Mouse (Mus musculus) kidney, postnatal 0 days (tissue): ENCODE measurements around the gene Fxyd6. TPM values are rescaled to one million over a fixed set of nuclear protein-coding genes. Genes with fewer than 3 reads are reported as not detected.

Experiments
- ATAC-seq: fragments of 200-750 bp; cut with Nextera tagmentation; replicated peaks from 2 replicates; pipeline ENCODE4 v1.8.0; 2017; ENCODE audit warnings: low read depth, moderate number of reproducible peaks, moderate TSS enrichment, moderate library complexity; ENCODE audit not compliant: low FRiP score
- DNase-seq: peaks from one replicate; pipeline ENCODE4 v3.0.0-alpha.2; 2016; ENCODE audit warnings: low spot score
- H3K27ac ChIP-seq: fragments of 300-500 bp; sonication (generic); 2 replicates; pipeline ENCODE4 v1.5.1; 2014; ENCODE audit warnings: mild to moderate bottlenecking
- H3K27me3 ChIP-seq: fragments of 300-500 bp; sonication (generic); 2 replicates; pipeline ENCODE4 v1.6.1; 2014; ENCODE audit warnings: low read length, mixed read lengths; ENCODE audit not compliant: insufficient read depth
- H3K36me3 ChIP-seq: fragments of 300-500 bp; sonication (generic); 2 replicates; pipeline ENCODE4 v1.6.1; 2014; ENCODE audit warnings: low read length, mixed read lengths; ENCODE audit not compliant: insufficient read depth
- H3K4me1 ChIP-seq: fragments of 300-500 bp; sonication (generic); replicated peaks from 2 replicates; pipeline ENCODE4 v1.6.1; 2014; ENCODE audit warnings: antibody characterized with exemption, low read length, mixed read lengths; ENCODE audit not compliant: insufficient read depth
- H3K4me2 ChIP-seq: fragments of 300-500 bp; sonication (generic); 2 replicates; pipeline ENCODE4 v1.6.1; 2014; ENCODE audit warnings: mild to moderate bottlenecking, low read length, moderate library complexity, mixed read lengths
- H3K4me3 ChIP-seq: fragments of 300-500 bp; sonication (generic); replicated peaks from 2 replicates; pipeline ENCODE4 v1.5.1; 2014; ENCODE audit warnings: low read depth, low read length
- H3K9ac ChIP-seq: fragments of 300-500 bp; sonication (generic); 2 replicates; pipeline ENCODE4 v1.6.1; 2014; ENCODE audit warnings: low read depth, low read length
- H3K9me3 ChIP-seq: fragments of 300-500 bp; sonication (generic); replicated peaks from 2 replicates; pipeline ENCODE4 v1.6.1; 2016; ENCODE audit warnings: low read length, inconsistent platforms, mixed read lengths
- CTCF ChIP-seq: IDR thresholded peaks from 2 replicates; pipeline ENCODE4 v1.5.1; 2016; ENCODE audit warnings: antibody characterized with exemption, low read depth, mild to moderate bottlenecking, moderate library complexity
- WGBS: fragments of 180-500 bp; shearing (Covaris S2); extraction: QIAGEN DNeasy Blood & Tissue Kit; methylation state at CpG from one replicate; pipeline ENCODE4 v1.1.7; 2014; 5-methylcytosine and 5-hydroxymethylcytosine counted together
- polyA plus RNA-seq: library from polyadenylated mRNA; unstranded; fragments of >200 nt; fragmentation: Nextera tagmentation; extraction: Ambion mirVana; gene quantifications from 2 replicates; pipeline ENCODE4 v1.2.1, GENCODE M21; 2015

Fxyd6 gene
- polyA plus RNA-seq, 1 experiment from 2014 or later: 141 TPM

GRCm38 (mm10) chr9:45358356-45358755 is 11.6 kb upstream of the Fxyd6 start:
- no peak for DNase-seq
- no peak overlapping the region for H3K4me3 ChIP-seq
- H3K27ac ChIP-seq: no peak overlapping the region
- TF ChIP-seq CTCF: no peak
- H3K9me3 ChIP-seq: no peaks in the 10 kb centered on the region
- ATAC-seq: no peak
- 65% methylated on average over 7 of the region's 7 CpGs for WGBS
- H3K27me3 ChIP-seq: no peaks in the 10 kb centered on the region
- no peak overlapping the region for H3K9ac ChIP-seq
- no peaks in the 10 kb centered on the region for H3K36me3 ChIP-seq
- H3K4me1 ChIP-seq: no peaks in the 10 kb centered on the region
- H3K4me2 ChIP-seq: no peak overlapping the region

GRCm38 (mm10) chr9:45362051-45362461 is 7.9 kb upstream of the Fxyd6 start:
- H3K36me3 ChIP-seq: no peaks in the 10 kb centered on the region
- H3K4me1 ChIP-seq: no peaks in the 10 kb centered on the region
- no peak for TF ChIP-seq CTCF
- WGBS: 40% methylated on average over 2 of the region's 2 CpGs
- no peak overlapping the region for H3K4me2 ChIP-seq
- ATAC-seq (no peak), DNase-seq (no peak)
- H3K4me3 ChIP-seq: no peak overlapping the region
- no peak overlapping the region for H3K27ac ChIP-seq
- no peak overlapping the region for H3K9ac ChIP-seq
- H3K27me3 ChIP-seq: no peaks in the 10 kb centered on the region
- H3K9me3 ChIP-seq: no peaks in the 10 kb centered on the region

DNA sequence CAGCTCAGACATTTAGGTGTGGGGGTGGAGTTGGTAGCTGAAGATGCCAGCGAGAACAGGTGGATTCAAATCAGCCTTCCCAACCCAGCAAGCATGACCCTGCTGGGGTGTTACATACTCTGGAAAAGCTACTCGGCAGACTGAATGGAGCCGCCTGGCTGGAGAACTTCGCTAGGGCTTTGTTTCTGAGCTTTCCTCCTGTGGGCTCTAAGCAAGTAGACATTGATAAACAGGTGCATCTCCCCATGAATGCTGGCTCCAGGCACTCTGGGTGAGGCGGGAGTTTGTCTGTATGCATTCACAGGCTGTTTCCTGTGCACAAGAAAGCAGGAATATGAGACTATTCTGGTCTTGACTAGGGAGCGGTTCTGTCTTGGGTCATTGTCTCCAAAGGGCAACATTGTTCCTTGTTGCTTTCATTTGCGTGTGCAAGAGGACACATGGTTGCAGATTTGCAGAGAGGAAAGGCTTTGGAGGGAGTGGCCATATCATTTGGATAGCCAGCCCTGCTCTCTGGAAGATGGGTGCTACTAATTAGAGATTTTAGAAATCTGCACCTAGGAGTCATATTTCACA is 6.3 kb upstream of the Fxyd6 start:
- ATAC-seq: no peak
- Histone ChIP-seq H3K27me3 (no peaks in the 10 kb centered on the region), H3K36me3 (no peaks in the 10 kb centered on the region), H3K9me3 (no peaks in the 10 kb centered on the region), H3K4me1 (no peaks in the 10 kb centered on the region), H3K27ac (no peak overlapping the region), H3K4me3 (no peak overlapping the region), H3K9ac (no peak overlapping the region), H3K4me2 (no peak overlapping the region)
- no peak for DNase-seq
- no peak for TF ChIP-seq CTCF
- WGBS: 46% methylated on average over 7 of the region's 7 CpGs

- Histone ChIP-seq H3K27me3 (no peaks in the 10 kb centered on the region), H3K27ac (no peak overlapping the region), H3K4me3 (no peak overlapping the region), H3K4me1 (0 out of 2 replicates have a peak, but pooled peaks cover 10% of the 10 kb centered on the region), H3K9ac (no peak overlapping the region), H3K4me2 (no peak overlapping the region), H3K36me3 (no peaks in the 10 kb centered on the region), H3K9me3 (no peaks in the 10 kb centered on the region)
- DNase-seq (no peak), ATAC-seq (no peak)
- TF ChIP-seq CTCF: no peak
- 38% methylated on average over 8 of the region's 8 CpGs for WGBS
Observed at GRCm38 (mm10) chr9:45367716-45368115, 2.3 kb upstream of the Fxyd6 start.

GRCm38 (mm10) chr9:45368341-45368901 is 1.6 kb upstream of the Fxyd6 start:
- Histone ChIP-seq H3K27ac (peak overlapping the region; percentile 31; the same call in 1 of the 2 replicates), H3K4me3 (no peak overlapping the region), H3K9me3 (no peaks in the 10 kb centered on the region), H3K36me3 (no peaks in the 10 kb centered on the region), H3K4me1 (peaks cover 14% of the 10 kb centered on the region), H3K4me2 (no peak overlapping the region), H3K9ac (no peak overlapping the region), H3K27me3 (no peaks in the 10 kb centered on the region)
- DNase-seq: peak; percentile 71
- WGBS: 27% methylated on average over 5 of the region's 5 CpGs
- no peak for TF ChIP-seq CTCF
- ATAC-seq: peak; percentile 33; the same call in 1 of the 2 replicates

DNA sequence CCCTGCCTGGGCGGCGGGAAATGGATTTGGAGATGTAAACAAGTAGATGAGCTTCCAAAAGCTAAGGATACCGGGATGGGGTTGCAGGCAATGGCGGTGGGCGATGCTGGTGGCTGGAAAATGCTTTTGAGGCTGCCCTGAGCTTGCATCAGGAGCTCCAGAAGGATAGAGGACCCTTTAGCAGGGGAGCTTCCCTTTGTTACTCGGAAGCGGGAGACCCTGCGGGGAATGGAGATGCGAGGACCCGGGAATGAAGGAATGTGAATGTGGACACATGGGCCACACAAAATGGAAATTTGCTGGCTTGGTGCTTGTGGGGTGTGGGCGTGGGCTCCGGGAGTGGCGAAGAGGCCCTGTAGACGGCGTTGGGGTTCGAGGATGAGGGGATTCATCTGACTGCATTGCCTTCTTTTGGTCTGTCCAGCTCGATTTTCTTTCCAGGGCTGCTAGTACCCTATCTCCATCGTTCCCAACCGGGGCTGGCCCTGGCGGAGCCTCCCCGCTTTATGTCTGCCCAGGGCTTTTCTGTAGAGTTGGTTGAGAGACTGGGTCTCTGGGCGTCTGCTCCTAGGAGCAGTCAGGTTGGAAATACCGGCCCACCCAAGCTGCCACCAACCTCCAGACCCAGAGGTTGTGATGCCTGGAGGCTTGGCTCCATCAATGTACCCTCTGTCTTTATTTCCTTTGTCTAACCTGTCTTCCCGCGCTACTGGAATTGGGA is 791 bp downstream of the Fxyd6 start:
- Histone ChIP-seq H3K4me3 (peak overlapping the region; percentile 57), H3K9me3 (no peaks in the 10 kb centered on the region), H3K27me3 (no peaks in the 10 kb centered on the region), H3K4me2 (peak overlapping the region; percentile 92), H3K4me1 (peaks cover 16% of the 10 kb centered on the region), H3K36me3 (no peaks in the 10 kb centered on the region), H3K27ac (peak overlapping the region; percentile 60), H3K9ac (peak overlapping the region; percentile 69)
- ATAC-seq (no peak), DNase-seq (peak; percentile 36)
- no peak for TF ChIP-seq CTCF
- 5% methylated on average over 25 of the region's 25 CpGs for WGBS
